Mouse (Mus musculus): Measurements from ENCODE around the gene Kcnmb2. TPM values are rescaled to one million over a fixed set of nuclear protein-coding genes. Genes with fewer than 3 reads are reported as not detected.

Gene Kcnmb2
- total RNA-seq, 1 experiment from 2014 or later, result not detected

- ATAC-seq (replicated peaks; ENCODE audit: insufficient number of reproducible peaks, low FRiP score, low TSS enrichment, poor library complexity, severe bottlenecking), result no peak
These were observed 89.3 kb downstream of the Kcnmb2 start for GRCm38 (mm10) chr3:31991526-31992045.

- ATAC-seq (replicated peaks; ENCODE audit: insufficient number of reproducible peaks, low FRiP score, low TSS enrichment, poor library complexity, severe bottlenecking), result no peak
These were observed 109.3 kb downstream of the Kcnmb2 start for GRCm38 (mm10) chr3:32011566-32011965.

- no peak for ATAC-seq (replicated peaks; ENCODE audit: insufficient number of reproducible peaks, low FRiP score, low TSS enrichment, poor library complexity, severe bottlenecking)
These were observed 110.1 kb downstream of the Kcnmb2 start for GRCm38 (mm10) chr3:32012205-32012931.

- no peak for ATAC-seq (replicated peaks; ENCODE audit: insufficient number of reproducible peaks, low FRiP score, low TSS enrichment, poor library complexity, severe bottlenecking)
These were observed 118.7 kb downstream of the Kcnmb2 start for GRCm38 (mm10) chr3:32020981-32021380.

- no peak for ATAC-seq (replicated peaks; ENCODE audit: insufficient number of reproducible peaks, low FRiP score, low TSS enrichment, poor library complexity, severe bottlenecking)
These were observed 127.2 kb downstream of the Kcnmb2 start for GRCm38 (mm10) chr3:32029375-32030050.

- no peak for ATAC-seq (replicated peaks; ENCODE audit: insufficient number of reproducible peaks, low FRiP score, low TSS enrichment, poor library complexity, severe bottlenecking)
These were observed 130.1 kb downstream of the Kcnmb2 start for GRCm38 (mm10) chr3:32032381-32032780.

GRCm38 (mm10) chr3:32043814-32044213, 141.5 kb downstream of the Kcnmb2 start:
- no peak for ATAC-seq (replicated peaks; ENCODE audit: insufficient number of reproducible peaks, low FRiP score, low TSS enrichment, poor library complexity, severe bottlenecking)

- ATAC-seq (replicated peaks; ENCODE audit: insufficient number of reproducible peaks, low FRiP score, low TSS enrichment, poor library complexity, severe bottlenecking), result no peak
These were observed 146.5 kb downstream of the Kcnmb2 start for GRCm38 (mm10) chr3:32048777-32049176.

GRCm38 (mm10) chr3:32052596-32052995, 150.3 kb downstream of the Kcnmb2 start:
- no peak for ATAC-seq (replicated peaks; ENCODE audit: insufficient number of reproducible peaks, low FRiP score, low TSS enrichment, poor library complexity, severe bottlenecking)

- ATAC-seq (replicated peaks; ENCODE audit: insufficient number of reproducible peaks, low FRiP score, low TSS enrichment, poor library complexity, severe bottlenecking), result no peak
These were observed 151.4 kb downstream of the Kcnmb2 start for GRCm38 (mm10) chr3:32053610-32054241.

- no peak for ATAC-seq (replicated peaks; ENCODE audit: insufficient number of reproducible peaks, low FRiP score, low TSS enrichment, poor library complexity, severe bottlenecking)
These were observed 157.8 kb downstream of the Kcnmb2 start for GRCm38 (mm10) chr3:32059888-32060656.

- no peak for ATAC-seq (replicated peaks; ENCODE audit: insufficient number of reproducible peaks, low FRiP score, low TSS enrichment, poor library complexity, severe bottlenecking)
These were observed 160.4 kb downstream of the Kcnmb2 start for GRCm38 (mm10) chr3:32062685-32063084.

- ATAC-seq (replicated peaks; ENCODE audit: insufficient number of reproducible peaks, low FRiP score, low TSS enrichment, poor library complexity, severe bottlenecking), result no peak
These were observed 161.0 kb downstream of the Kcnmb2 start for GRCm38 (mm10) chr3:32063312-32063711.

- ATAC-seq (replicated peaks; ENCODE audit: insufficient number of reproducible peaks, low FRiP score, low TSS enrichment, poor library complexity, severe bottlenecking), result no peak
These were observed 165.0 kb downstream of the Kcnmb2 start for GRCm38 (mm10) chr3:32067004-32067935.

- ATAC-seq (replicated peaks; ENCODE audit: insufficient number of reproducible peaks, low FRiP score, low TSS enrichment, poor library complexity, severe bottlenecking), result no peak
These were observed 171.6 kb downstream of the Kcnmb2 start for GRCm38 (mm10) chr3:32073881-32074280.

- ATAC-seq (replicated peaks; ENCODE audit: insufficient number of reproducible peaks, low FRiP score, low TSS enrichment, poor library complexity, severe bottlenecking), result no peak
These were observed 186.5 kb downstream of the Kcnmb2 start for GRCm38 (mm10) chr3:32088762-32089161.

- no peak for ATAC-seq (replicated peaks; ENCODE audit: insufficient number of reproducible peaks, low FRiP score, low TSS enrichment, poor library complexity, severe bottlenecking)
These were observed 199.1 kb downstream of the Kcnmb2 start for GRCm38 (mm10) chr3:32101391-32101790.

- ATAC-seq (replicated peaks; ENCODE audit: insufficient number of reproducible peaks, low FRiP score, low TSS enrichment, poor library complexity, severe bottlenecking), result no peak
These were observed 217.5 kb downstream of the Kcnmb2 start for GRCm38 (mm10) chr3:32119851-32120250.
